Mouse (Mus musculus): Measurements from ENCODE around the gene Gm13420.

The Gm13420 gene

GRCm38 (mm10) chr2:29700898-29701297 is 50.6 kb downstream of the Gm13420 start:
- no peak for DNase-seq

DNA sequence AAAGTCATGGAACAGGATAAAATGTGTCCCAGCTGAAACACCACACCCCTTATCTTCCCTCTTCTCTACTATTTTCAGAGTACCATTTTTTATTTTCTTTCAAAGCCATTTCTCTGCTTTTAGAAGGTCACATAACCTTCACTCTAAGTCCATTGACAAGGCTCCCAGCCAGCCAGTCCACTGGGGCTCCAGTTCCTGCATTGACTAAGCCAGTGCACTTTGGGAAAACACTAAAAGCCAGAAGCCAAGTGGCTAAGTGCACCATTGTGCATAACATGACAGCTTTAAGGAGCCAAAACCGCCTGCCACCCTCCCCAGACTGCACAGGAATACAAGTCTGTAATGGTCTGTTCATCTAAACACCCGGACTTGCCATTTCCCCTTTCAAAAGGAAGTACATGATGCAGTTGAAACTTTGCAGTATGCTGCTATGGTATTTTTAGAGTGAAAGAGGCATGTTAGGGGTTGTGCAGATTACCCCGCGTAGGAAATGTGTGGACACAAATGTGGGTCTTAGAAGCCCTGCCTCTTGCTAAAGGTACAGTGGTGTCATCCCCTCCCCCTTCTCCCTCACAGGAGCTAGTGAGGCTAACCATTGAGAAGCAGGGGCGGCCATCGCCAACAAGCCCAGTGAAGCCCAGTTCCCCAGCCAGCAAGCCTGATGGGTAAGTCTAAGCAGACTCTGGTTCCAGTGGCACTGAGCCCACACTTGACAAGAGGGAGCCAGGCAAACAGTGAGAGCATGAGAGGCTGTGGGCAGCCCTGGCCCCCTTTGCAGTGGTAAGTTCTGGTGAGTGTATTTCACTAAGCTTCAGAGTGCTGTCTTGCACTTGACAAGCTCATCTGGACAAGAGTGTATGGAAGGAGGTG is 52.8 kb downstream of the Gm13420 start:
- DNase-seq = no peak

DNA sequence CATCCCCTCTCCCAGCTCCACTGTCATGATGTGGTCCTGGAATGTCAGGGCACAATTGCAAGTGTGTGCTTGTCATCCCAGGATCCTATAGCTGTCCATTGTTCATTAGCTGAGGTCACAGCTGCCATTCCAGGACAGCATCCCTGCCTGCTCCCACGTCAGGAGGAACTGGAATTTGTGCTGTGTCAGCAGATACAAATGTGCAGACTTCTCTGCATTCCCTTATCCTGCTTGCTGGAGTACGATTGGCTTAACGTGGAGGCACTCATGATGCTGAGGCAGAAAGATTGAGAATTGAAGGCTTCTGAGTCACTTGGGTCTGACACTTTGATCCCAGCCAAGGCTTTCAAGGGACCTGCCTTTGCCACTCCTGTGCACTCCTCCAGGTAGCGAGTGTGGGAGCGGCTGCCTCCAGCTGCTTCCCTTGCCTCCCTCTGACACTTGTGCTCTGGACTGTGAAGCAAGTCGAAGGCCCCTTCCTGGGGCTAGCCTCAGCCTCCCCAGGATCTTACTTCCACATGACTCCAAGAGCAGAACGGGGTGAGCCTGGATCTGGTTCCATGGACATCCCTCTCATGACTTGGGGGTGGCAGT is 55.2 kb downstream of the Gm13420 start:
- DNase-seq = no peak
